Mouse (Mus musculus): ENCODE measurements around the gene Scyl1. TPM values are rescaled to one million over a fixed set of nuclear protein-coding genes. Genes with fewer than 3 reads are reported as not detected.

Gene Scyl1
- total and polyA plus RNA-seq, 3 experiments: 36.0 to 64.1 TPM; not detected in 1

GRCm38 (mm10) chr19:5807740-5808139, 36.5 kb upstream of the Scyl1 start:
- Histone ChIP-seq H3K79me2 (ENCODE audit: control insufficient read depth, insufficient read depth, low read length, poor library complexity) (peaks cover 8% of the 10 kb centered on the region; the same call in 1 of the 2 replicates), H3K27ac (ENCODE audit: control insufficient read depth, low read depth, low read length) (no peak overlapping the region), H3K27me3 (ENCODE audit: control insufficient read depth in 1 of 2, insufficient read depth in 2 of 2, low read length in 2 of 2) (no peaks in the 10 kb centered on the region), H3K4me3 (ENCODE audit: control insufficient read depth in 1 of 2, insufficient read depth in 1 of 2, low read depth in 2 of 2, low read length in 2 of 2) (no peak overlapping the region), H3K9ac (ENCODE audit: control insufficient read depth, low read depth, low read length, poor library complexity, severe bottlenecking) (no peak overlapping the region), H3K9me3 (replicated peaks; ENCODE audit: insufficient read depth, low read length) (no peaks in the 10 kb centered on the region), H3K36me3 (ENCODE audit: control insufficient read depth in 1 of 2, insufficient read depth in 2 of 2, low read length in 2 of 2) (peaks cover 0 to 10% of the 10 kb centered on the region in 2 experiments; a peak in 2 of 4 replicates), H3K4me1 (ENCODE audit: control insufficient read depth in 1 of 2, insufficient read depth in 2 of 2, low read length in 2 of 2) (peaks cover 0 to 28% of the 10 kb centered on the region in 2 experiments; a peak in 3 of 4 replicates)
- no peak for DNase-seq (ENCODE audit: low read depth, low spot score)
- TF ChIP-seq HCFC1 (IDR thresholded peaks at IDR 0.05; ENCODE audit: low read depth, low read length): no peak
- TF ChIP-seq POLR2AphosphoS5 (IDR thresholded peaks at IDR 0.05; ENCODE audit: borderline replicate concordance, low read depth, low read length): no peak
- TF ChIP-seq TBP (IDR thresholded peaks at IDR 0.05; ENCODE audit: low read depth, low read length): no peak
- no peak for TF ChIP-seq MYC (IDR thresholded peaks at IDR 0.05; ENCODE audit: low read depth, low read length)
- no peak for TF ChIP-seq USF1 (IDR thresholded peaks at IDR 0.05; ENCODE audit: low read depth, low read length)
- no peak for TF ChIP-seq E2F4 (IDR thresholded peaks at IDR 0.05; ENCODE audit: borderline replicate concordance, low read depth, low read length)
- no peak for TF ChIP-seq ELF1 (IDR thresholded peaks at IDR 0.05; ENCODE audit: low read depth, low read length)
- TF ChIP-seq MYB (IDR thresholded peaks at IDR 0.05; ENCODE audit: low read depth, low read length): no peak
- no peak for TF ChIP-seq MAZ (IDR thresholded peaks at IDR 0.05; ENCODE audit: low read depth, low read length)
- no peak for TF ChIP-seq POLR2A (IDR thresholded peaks at IDR 0.05; ENCODE audit: control insufficient read depth in 1 of 2, insufficient read depth in 1 of 2, low read depth in 1 of 2, low read length in 2 of 2, poor library complexity in 1 of 2)
- TF ChIP-seq RAD21 (IDR thresholded peaks at IDR 0.05; ENCODE audit: low read depth, low read length): no peak
- TF ChIP-seq TCF12 (IDR thresholded peaks at IDR 0.05; ENCODE audit: low read depth, low read length): no peak
- no peak for TF ChIP-seq MAFK (IDR thresholded peaks at IDR 0.05; ENCODE audit: borderline replicate concordance, low read depth, low read length)
- TF ChIP-seq ZC3H11A (IDR thresholded peaks at IDR 0.05; ENCODE audit: low read depth, low read length): no peak
- no peak for TF ChIP-seq MXI1 (IDR thresholded peaks at IDR 0.05; ENCODE audit: low read depth, low read length)
- no peak for TF ChIP-seq ETS1 (IDR thresholded peaks at IDR 0.05; ENCODE audit: low read depth, low read length)

- H3K9me3 ChIP-seq (replicated peaks; ENCODE audit: insufficient read depth, low read length): no peaks in the 10 kb centered on the region
- peak; percentile 31; the same call in 1 of the 2 replicates for TF ChIP-seq MAX (IDR thresholded peaks at IDR 0.05; ENCODE audit: low read length)
- TF ChIP-seq SMC3 (IDR thresholded peaks at IDR 0.05; ENCODE audit: low read depth, low read length): no peak
- no peak for TF ChIP-seq EP300 (IDR thresholded peaks at IDR 0.05; ENCODE audit: low read depth in 1 of 2, low read length in 2 of 2)
- TF ChIP-seq ZMIZ1 (IDR thresholded peaks at IDR 0.05; ENCODE audit: low read depth, low read length): 0 out of 2 replicates have a peak, but pooled peaks have one; percentile 28
- TF ChIP-seq HCFC1 (IDR thresholded peaks at IDR 0.05; ENCODE audit: low read depth, low read length): 0 out of 2 replicates have a peak, but pooled peaks have one; percentile 44
- TF ChIP-seq POLR2A (IDR thresholded peaks at IDR 0.05; ENCODE audit: control insufficient read depth in 1 of 2, insufficient read depth in 1 of 2, low read depth in 1 of 2, low read length in 2 of 2, poor library complexity in 1 of 2): peak in 1 of 2 experiments; percentile 15; a peak in 1 of 4 replicates
- no peak for TF ChIP-seq ZKSCAN1 (IDR thresholded peaks at IDR 0.05; ENCODE audit: low read depth, low read length)
- TF ChIP-seq RCOR1 (IDR thresholded peaks at IDR 0.05; ENCODE audit: low read depth, low read length): 0 out of 2 replicates have a peak, but pooled peaks have one; percentile 16
- peak; percentile 50; the same call in 1 of the 2 replicates for TF ChIP-seq BHLHE40 (IDR thresholded peaks at IDR 0.05; ENCODE audit: borderline replicate concordance, low read depth, low read length)
- TF ChIP-seq NELFE (IDR thresholded peaks at IDR 0.05; ENCODE audit: low read depth, low read length): peak; percentile 27; the same call in 1 of the 2 replicates
- H3K4me3 ChIP-seq (ENCODE audit: control insufficient read depth in 1 of 2, insufficient read depth in 1 of 2, low read depth in 2 of 2, low read length in 2 of 2): peak overlapping the region; percentile 7 to 56; a peak in 3 of 4 replicates
- peaks cover 0 to 12% of the 10 kb centered on the region in 2 experiments; a peak in 2 of 4 replicates for H3K36me3 ChIP-seq (ENCODE audit: control insufficient read depth in 1 of 2, insufficient read depth in 2 of 2, low read length in 2 of 2)
- H3K27ac ChIP-seq (ENCODE audit: control insufficient read depth, low read depth, low read length): peak overlapping the region; percentile 77
- H3K27me3 ChIP-seq (ENCODE audit: control insufficient read depth in 1 of 2, insufficient read depth in 2 of 2, low read length in 2 of 2): no peaks in the 10 kb centered on the region
- peaks cover 12% of the 10 kb centered on the region for H3K79me2 ChIP-seq (ENCODE audit: control insufficient read depth, insufficient read depth, low read length, poor library complexity)
- H3K9ac ChIP-seq (ENCODE audit: control insufficient read depth, low read depth, low read length, poor library complexity, severe bottlenecking): peak overlapping the region; percentile 69
- DNase-seq (ENCODE audit: low read depth, low spot score): peak; percentile 63
- peaks cover 0 to 28% of the 10 kb centered on the region in 2 experiments; a peak in 3 of 4 replicates for H3K4me1 ChIP-seq (ENCODE audit: control insufficient read depth in 1 of 2, insufficient read depth in 2 of 2, low read length in 2 of 2)
Observed at GRCm38 (mm10) chr19:5806809-5807205, 35.6 kb upstream of the Scyl1 start.
